Mouse (Mus musculus): ENCODE measurements around the gene Vmn1r77. TPM values are rescaled to one million over a fixed set of nuclear protein-coding genes. Genes with fewer than 3 reads are reported as not detected.

Vmn1r77 gene
- polyA plus RNA-seq (2014; fragmentation: Illumina TruSeq; extraction: RNeasy Lipid Tissue Mini Kit (QIAGEN cat#74804)) = not detected

DNA sequence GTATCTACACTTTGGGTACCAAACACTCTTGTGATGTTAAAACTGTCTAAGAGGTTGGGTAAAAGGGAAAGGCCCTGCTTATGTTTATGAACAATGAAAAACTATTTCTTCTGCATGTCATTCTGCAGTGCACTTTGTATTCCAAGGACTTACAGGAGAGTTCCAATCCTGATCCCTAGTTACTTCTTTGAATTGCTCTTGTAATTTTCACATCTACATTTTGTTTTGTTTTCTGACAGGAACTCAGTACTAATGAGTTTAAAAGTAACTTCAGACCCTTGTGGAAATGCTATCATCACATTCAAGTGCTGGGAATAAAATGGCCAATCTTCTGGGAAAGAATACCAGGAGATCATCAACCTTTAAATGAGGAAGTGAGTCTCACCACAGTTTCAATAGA is at the start of gene Vmn1r77:
Gene Vmn1r77, plus strand, starts transcription at position 301 of the 400 bp plus-strand sequence.

Other genes starting within 250 kb of the Vmn1r77 start
- gene Vmn1r74, start 202.8 kb upstream of the Vmn1r77 start, polyA plus RNA-seq (2014; fragmentation: Illumina TruSeq; extraction: RNeasy Lipid Tissue Mini Kit (QIAGEN cat#74804)) = not detected
- gene Vmn1r75, start 162.1 kb upstream of the Vmn1r77 start, polyA plus RNA-seq (2014; fragmentation: Illumina TruSeq; extraction: RNeasy Lipid Tissue Mini Kit (QIAGEN cat#74804)) = not detected
- gene Vmn1r76, start 98.5 kb upstream of the Vmn1r77 start, polyA plus RNA-seq (2014; fragmentation: Illumina TruSeq; extraction: RNeasy Lipid Tissue Mini Kit (QIAGEN cat#74804)) = 0.06 TPM
- gene Vmn1r78, start 113.5 kb downstream of the Vmn1r77 start, polyA plus RNA-seq (2014; fragmentation: Illumina TruSeq; extraction: RNeasy Lipid Tissue Mini Kit (QIAGEN cat#74804)) = not detected
- gene Vmn1r79, start 134.5 kb downstream of the Vmn1r77 start, polyA plus RNA-seq (2014; fragmentation: Illumina TruSeq; extraction: RNeasy Lipid Tissue Mini Kit (QIAGEN cat#74804)) = not detected
- not detected for gene Vmn1r80, start 152.5 kb downstream of the Vmn1r77 start, polyA plus RNA-seq (2014; fragmentation: Illumina TruSeq; extraction: RNeasy Lipid Tissue Mini Kit (QIAGEN cat#74804))
- gene Vmn1r81, start 231.5 kb downstream of the Vmn1r77 start, polyA plus RNA-seq (2014; fragmentation: Illumina TruSeq; extraction: RNeasy Lipid Tissue Mini Kit (QIAGEN cat#74804)) = not detected

Data from ovary, adult 10 weeks (tissue).